Mouse (Mus musculus): Measurements from ENCODE around the gene Gpr34. TPM values are rescaled to one million over a fixed set of nuclear protein-coding genes. Genes with fewer than 3 reads are reported as not detected.
A peak's percentile ranks its signal among the peaks of the same experiment; 100 is the strongest.

Gpr34 gene
- total RNA-seq (2021), result 1 to 10 TPM; 1.1 TPM

GRCm38 (mm10) chrX:13631599-13632283, at the start of gene Gpr34:
Gpr34 (plus strand) TSS chrX:13632089.
- DNase-seq, result no peak

GRCm38 (mm10) chrX:13599373-13599772, 32.5 kb upstream of the Gpr34 start:
- DNase-seq, result no peak

- DNase-seq, result no peak
Observed at GRCm38 (mm10) chrX:13599966-13600365, 31.9 kb upstream of the Gpr34 start.

- DNase-seq, result no peak
Observed at GRCm38 (mm10) chrX:13606741-13607140, 25.1 kb upstream of the Gpr34 start.

- DNase-seq, result no peak
Observed at GRCm38 (mm10) chrX:13607752-13608151, 24.1 kb upstream of the Gpr34 start.

GRCm38 (mm10) chrX:13611114-13611513, 20.8 kb upstream of the Gpr34 start:
- DNase-seq, result no peak

- DNase-seq, result no peak
Observed at GRCm38 (mm10) chrX:13612115-13612514, 19.8 kb upstream of the Gpr34 start.

GRCm38 (mm10) chrX:13616726-13617125, 15.2 kb upstream of the Gpr34 start:
- DNase-seq, result no peak

- no peak for DNase-seq
Observed at GRCm38 (mm10) chrX:13617294-13617693, 14.6 kb upstream of the Gpr34 start.

- DNase-seq, result no peak
Observed at GRCm38 (mm10) chrX:13618476-13618875, 13.4 kb upstream of the Gpr34 start.

- no peak for DNase-seq
Observed at GRCm38 (mm10) chrX:13621473-13621872, 10.4 kb upstream of the Gpr34 start.

GRCm38 (mm10) chrX:13622654-13623053, 9.2 kb upstream of the Gpr34 start:
- DNase-seq, result no peak

GRCm38 (mm10) chrX:13636398-13636797, 4.5 kb downstream of the Gpr34 start:
- DNase-seq, result no peak

GRCm38 (mm10) chrX:13638894-13639293, 7.0 kb downstream of the Gpr34 start:
- no peak for DNase-seq

GRCm38 (mm10) chrX:13651889-13652288, 20.0 kb downstream of the Gpr34 start:
- DNase-seq, result no peak

- no peak for DNase-seq
Observed at GRCm38 (mm10) chrX:13652291-13652690, 20.4 kb downstream of the Gpr34 start.

- DNase-seq, result no peak
Observed at GRCm38 (mm10) chrX:13655005-13655421, 23.1 kb downstream of the Gpr34 start.

- DNase-seq, result no peak
Observed at GRCm38 (mm10) chrX:13655906-13656305, 24.0 kb downstream of the Gpr34 start.

- DNase-seq, result peak; percentile 70
Observed at GRCm38 (mm10) chrX:13656721-13657120, 24.8 kb downstream of the Gpr34 start.

GRCm38 (mm10) chrX:13658616-13659140, 26.8 kb downstream of the Gpr34 start:
- no peak for DNase-seq

GRCm38 (mm10) chrX:13659201-13659890, 27.5 kb downstream of the Gpr34 start:
- DNase-seq, result no peak

- DNase-seq, result no peak
Observed at GRCm38 (mm10) chrX:13661063-13661462, 29.2 kb downstream of the Gpr34 start, which contains the start of gene Gpr82. Gpr82 (plus strand) TSS chrX:13661363.

- DNase-seq, result no peak
Observed at GRCm38 (mm10) chrX:13668867-13669266, 37.0 kb downstream of the Gpr34 start.

- DNase-seq, result no peak
Observed at GRCm38 (mm10) chrX:13670342-13670741, 38.5 kb downstream of the Gpr34 start.

Data from heart, postnatal 4 days (tissue).